Mouse (Mus musculus) heart, embryonic 11.5 days (tissue): ENCODE measurements around the gene Hmga2. TPM values are rescaled to one million over a fixed set of nuclear protein-coding genes. Genes with fewer than 3 reads are reported as not detected.
"Not testable (repeated sequence)": the region's sequence is repeated elsewhere in the genome, so short reads cannot be mapped to it uniquely, and the experiment has no call there.

ENCODE experiments used
- ATAC-seq: fragments of 200-750 bp; cut with Nextera tagmentation; replicated peaks from 2 replicates; pipeline ENCODE4 v1.8.0; 2017; ENCODE audit warnings: moderate library complexity; ENCODE audit not compliant: insufficient number of reproducible peaks, low FRiP score, low TSS enrichment
- H3K27ac ChIP-seq: fragments of 300-500 bp; sonication (generic); 2 replicates; pipeline ENCODE4 v1.5.1; 2014; ENCODE audit warnings: mild to moderate bottlenecking, low read depth, low read length
- H3K27me3 ChIP-seq: fragments of 300-500 bp; sonication (generic); 2 replicates; pipeline ENCODE4 v1.6.1; 2014; ENCODE audit warnings: mild to moderate bottlenecking, low read length, mixed read lengths; ENCODE audit not compliant: control insufficient read depth, insufficient read depth
- H3K36me3 ChIP-seq: fragments of 300-500 bp; sonication (generic); 2 replicates; pipeline ENCODE4 v1.6.1; 2014; ENCODE audit warnings: mild to moderate bottlenecking, low read length, moderate library complexity, mixed read lengths; ENCODE audit not compliant: control insufficient read depth, insufficient read depth
- H3K4me1 ChIP-seq: fragments of 300-500 bp; sonication (generic); 2 replicates; pipeline ENCODE4 v1.6.1; 2014; ENCODE audit warnings: low read length; ENCODE audit not compliant: control insufficient read depth, insufficient read depth
- H3K4me2 ChIP-seq: fragments of 300-500 bp; sonication (generic); 2 replicates; pipeline ENCODE4 v1.6.1; 2014; ENCODE audit warnings: mild to moderate bottlenecking, moderate library complexity
- H3K4me3 ChIP-seq: fragments of 300-500 bp; sonication (generic); 2 replicates; pipeline ENCODE4 v1.5.1; 2014; ENCODE audit warnings: low read depth, low read length
- H3K9ac ChIP-seq: fragments of 300-500 bp; sonication (generic); 2 replicates; pipeline ENCODE4 v1.6.1; 2014; ENCODE audit warnings: mild to moderate bottlenecking, low read depth, low read length, moderate library complexity
- H3K9me3 ChIP-seq: fragments of 300-500 bp; sonication (generic); replicated peaks from 2 replicates; pipeline ENCODE4 v1.6.1; 2016; ENCODE audit warnings: low read length; ENCODE audit not compliant: control insufficient read depth
- WGBS: fragments of 180-500 bp; shearing (Covaris S2); extraction: QIAGEN DNeasy Blood & Tissue Kit; methylation state at CpG from one replicate; pipeline ENCODE4 v1.1.7; 2014; ENCODE audit not compliant: insufficient replicate concordance; 5-methylcytosine and 5-hydroxymethylcytosine counted together
- polyA plus RNA-seq: library from polyadenylated mRNA; unstranded; fragments of >200 nt; fragmentation: Nextera tagmentation; extraction: Ambion mirVana; gene quantifications from 2 replicates; pipeline ENCODE4 v1.2.1, GENCODE M21; 2014

The Hmga2 gene
- polyA plus RNA-seq, 1 experiment from 2014 or later, result 42.6 TPM

- H3K27me3 ChIP-seq, result no peaks in the 10 kb centered on the region
- H3K27ac ChIP-seq, result no peak overlapping the region
- no peak for ATAC-seq
- H3K4me2 ChIP-seq, result no peak overlapping the region
- no peaks in the 10 kb centered on the region for H3K9me3 ChIP-seq
- no peaks in the 10 kb centered on the region for H3K4me1 ChIP-seq
- no peaks in the 10 kb centered on the region for H3K36me3 ChIP-seq
- H3K9ac ChIP-seq, result no peak overlapping the region
- H3K4me3 ChIP-seq, result no peak overlapping the region
- WGBS, result 61% methylated on average over 13 of the region's 13 CpGs
Observed at GRCm38 (mm10) chr10:120354523-120355030, 121.7 kb downstream of the Hmga2 start.

- WGBS, result 87% methylated on average over 6 of the region's 6 CpGs
- ATAC-seq, result no peak
- H3K4me1 ChIP-seq, result no peaks in the 10 kb centered on the region
- no peak overlapping the region for H3K4me3 ChIP-seq
- H3K36me3 ChIP-seq, result no peaks in the 10 kb centered on the region
- H3K27me3 ChIP-seq, result no peaks in the 10 kb centered on the region
- no peak overlapping the region for H3K27ac ChIP-seq
- no peaks in the 10 kb centered on the region for H3K9me3 ChIP-seq
- H3K9ac ChIP-seq, result no peak overlapping the region
- H3K4me2 ChIP-seq, result no peak overlapping the region
Observed at GRCm38 (mm10) chr10:120345325-120345724, 130.9 kb downstream of the Hmga2 start.

- Histone ChIP-seq H3K4me2 (no peak overlapping the region), H3K36me3 (no peaks in the 10 kb centered on the region), H3K4me1 (no peaks in the 10 kb centered on the region), H3K9ac (no peak overlapping the region), H3K4me3 (no peak overlapping the region), H3K27ac (no peak overlapping the region), H3K9me3 (no peaks in the 10 kb centered on the region), H3K27me3 (no peaks in the 10 kb centered on the region)
- no peak for ATAC-seq
- 81% methylated on average over 16 of the region's 16 CpGs for WGBS
Observed at GRCm38 (mm10) chr10:120344558-120345318, 131.5 kb downstream of the Hmga2 start.

GRCm38 (mm10) chr10:120339906-120340305 is 136.4 kb downstream of the Hmga2 start:
- not testable (repeated sequence) for H3K9ac ChIP-seq, H3K4me3 ChIP-seq, H3K4me1 ChIP-seq, H3K27ac ChIP-seq, H3K4me2 ChIP-seq, H3K27me3 ChIP-seq, ATAC-seq, H3K36me3 ChIP-seq, H3K9me3 ChIP-seq
- WGBS, result 83% methylated on average over 2 of the region's 2 CpGs

GRCm38 (mm10) chr10:120339324-120339723 is 136.9 kb downstream of the Hmga2 start:
- Histone ChIP-seq H3K9ac (no peak overlapping the region), H3K27ac (no peak overlapping the region), H3K4me3 (no peak overlapping the region), H3K36me3 (no peaks in the 10 kb centered on the region), H3K4me1 (no peaks in the 10 kb centered on the region), H3K9me3 (no peaks in the 10 kb centered on the region), H3K27me3 (no peaks in the 10 kb centered on the region), H3K4me2 (no peak overlapping the region)
- no peak for ATAC-seq
- 59% methylated on average over 4 of the region's 4 CpGs for WGBS

GRCm38 (mm10) chr10:120338841-120339240 is 137.4 kb downstream of the Hmga2 start:
- Histone ChIP-seq H3K4me1 (no peaks in the 10 kb centered on the region), H3K4me2 (no peak overlapping the region), H3K9me3 (no peaks in the 10 kb centered on the region), H3K4me3 (no peak overlapping the region), H3K9ac (no peak overlapping the region), H3K27ac (no peak overlapping the region), H3K36me3 (no peaks in the 10 kb centered on the region), H3K27me3 (no peaks in the 10 kb centered on the region)
- whole genome bisulfite sequencing, result 64% methylated on average over 5 of the region's 5 CpGs
- ATAC-seq, result no peak

GRCm38 (mm10) chr10:120338431-120338830 is 137.8 kb downstream of the Hmga2 start:
- not testable (repeated sequence) for ATAC-seq, H3K27ac ChIP-seq, H3K9me3 ChIP-seq, H3K4me1 ChIP-seq, H3K27me3 ChIP-seq, H3K4me3 ChIP-seq, H3K9ac ChIP-seq, H3K36me3 ChIP-seq, H3K4me2 ChIP-seq
- 75% methylated on average over 1 of the region's 1 CpGs for WGBS

- peaks cover 4% of the 10 kb centered on the region; the same call in 1 of the 2 replicates for H3K4me1 ChIP-seq
Observed at GRCm38 (mm10) chr10:120327946-120328345, 148.3 kb downstream of the Hmga2 start.

More at GRCm38 (mm10) chr10:120327946-120328345, 148.3 kb downstream of the Hmga2 start:
- Histone ChIP-seq H3K9me3 (no peaks in the 10 kb centered on the region), H3K9ac (no peak overlapping the region), H3K36me3 (no peaks in the 10 kb centered on the region), H3K27me3 (no peaks in the 10 kb centered on the region), H3K4me2 (no peak overlapping the region), H3K27ac (no peak overlapping the region), H3K4me3 (no peak overlapping the region)
- ATAC-seq, result no peak
- 89% methylated on average over 14 of the region's 14 CpGs for WGBS
